Mouse (Mus musculus): ENCODE measurements around the gene Rbm47. TPM values are rescaled to one million over a fixed set of nuclear protein-coding genes. Genes with fewer than 3 reads are reported as not detected.
"Not testable (repeated sequence)": the region's sequence is repeated elsewhere in the genome, so short reads cannot be mapped to it uniquely, and the experiment has no call there.

The Rbm47 gene
- total RNA-seq, 1 experiment from 2014 or later: 82.0 TPM

- DNase-seq: no peak
Measured at GRCm38 (mm10) chr5:66026796-66027195, 146.1 kb downstream of the Rbm47 start.

GRCm38 (mm10) chr5:66015449-66015961 is 157.4 kb downstream of the Rbm47 start:
- no peak for DNase-seq

- DNase-seq: no peak
Measured at GRCm38 (mm10) chr5:66014437-66014836, 158.5 kb downstream of the Rbm47 start.

- DNase-seq: no peak
Measured at GRCm38 (mm10) chr5:66013999-66014398, 158.9 kb downstream of the Rbm47 start.

- DNase-seq: no peak
Measured at GRCm38 (mm10) chr5:66008245-66008967, 164.5 kb downstream of the Rbm47 start.

- DNase-seq: no peak
Measured at GRCm38 (mm10) chr5:66005041-66005678, 167.8 kb downstream of the Rbm47 start.

GRCm38 (mm10) chr5:66004134-66004925 is 168.6 kb downstream of the Rbm47 start, which contains the start of gene 9130230L23Rik:
Gene 9130230L23Rik (minus strand): TSS chr5:66004285.
- DNase-seq: no peak

- DNase-seq: no peak
Measured at GRCm38 (mm10) chr5:66001232-66001631, 171.7 kb downstream of the Rbm47 start.

GRCm38 (mm10) chr5:66000567-66001125 is 172.3 kb downstream of the Rbm47 start:
- DNase-seq: no peak

- no peak for DNase-seq
Measured at GRCm38 (mm10) chr5:66000074-66000473, 172.8 kb downstream of the Rbm47 start.

GRCm38 (mm10) chr5:65999106-65999505 is 173.8 kb downstream of the Rbm47 start:
- DNase-seq: no peak

GRCm38 (mm10) chr5:65997813-65998212 is 175.1 kb downstream of the Rbm47 start:
- DNase-seq: no peak

GRCm38 (mm10) chr5:65994643-65995042 is 178.3 kb downstream of the Rbm47 start:
- peak; percentile 50 for DNase-seq

- DNase-seq: no peak
Measured at GRCm38 (mm10) chr5:65991191-65991590, 181.7 kb downstream of the Rbm47 start.

- not testable (repeated sequence) for DNase-seq
Measured at GRCm38 (mm10) chr5:65987004-65987403, 185.9 kb downstream of the Rbm47 start.

- DNase-seq: no peak
Measured at GRCm38 (mm10) chr5:65986426-65986825, 186.5 kb downstream of the Rbm47 start.

GRCm38 (mm10) chr5:65975731-65976130 is 197.2 kb downstream of the Rbm47 start:
- DNase-seq: no peak

- no peak for DNase-seq
Measured at GRCm38 (mm10) chr5:65973189-65973588, 199.7 kb downstream of the Rbm47 start.

GRCm38 (mm10) chr5:65968004-65968403 is 204.9 kb downstream of the Rbm47 start:
- DNase-seq: no peak

GRCm38 (mm10) chr5:65967091-65967490 is 205.8 kb downstream of the Rbm47 start:
- no peak for DNase-seq
